Mouse (Mus musculus): ENCODE results near the gene Magi1. TPM values are rescaled to one million over a fixed set of nuclear protein-coding genes. Genes with fewer than 3 reads are reported as not detected.
A peak's percentile ranks its signal among the peaks of the same experiment; 100 is the strongest.
"Not testable (repeated sequence)": the region's sequence is repeated elsewhere in the genome, so short reads cannot be mapped to it uniquely, and the experiment has no call there.

The Magi1 gene
- polyA plus RNA-seq, 1 experiment, result 158 TPM

DNA sequence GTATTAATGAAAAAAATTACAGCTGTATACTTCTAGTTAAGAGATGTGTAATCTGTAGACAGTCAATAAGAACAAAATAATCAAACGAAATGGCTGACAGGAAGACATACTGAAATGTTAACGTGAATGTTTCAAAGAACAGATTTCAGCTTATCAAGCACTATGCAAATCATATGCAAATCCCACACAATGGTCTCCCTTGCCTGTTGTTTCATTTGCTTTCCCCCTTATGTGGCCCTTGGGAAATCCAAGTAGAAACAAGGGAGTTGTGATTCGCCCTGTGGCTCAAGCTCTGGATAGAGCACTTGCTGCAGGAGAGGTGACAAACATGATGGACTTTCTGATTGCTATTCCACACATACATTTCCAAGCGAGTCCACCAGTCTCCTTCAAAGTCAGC, 275.1 kb downstream of the Magi1 start:
- Histone ChIP-seq H3K27ac (ENCODE audit: insufficient read depth, low read depth, low read length) (no peak overlapping the region), H3K4me1 (ENCODE audit: control insufficient read depth, insufficient read depth, low read length) (no peaks in the 10 kb centered on the region), H3K4me3 (ENCODE audit: insufficient read depth, low read depth, low read length) (no peak overlapping the region)
- WGBS, result 72% methylated on average over 4 of the region's 4 CpGs
- no peak for TF ChIP-seq CTCF (IDR thresholded peaks at IDR 0.05; ENCODE audit: insufficient read depth, low read depth, low read length)
- no peak for TF ChIP-seq POLR2A (IDR thresholded peaks at IDR 0.05; ENCODE audit: insufficient read depth, low read depth, low read length)

DNA sequence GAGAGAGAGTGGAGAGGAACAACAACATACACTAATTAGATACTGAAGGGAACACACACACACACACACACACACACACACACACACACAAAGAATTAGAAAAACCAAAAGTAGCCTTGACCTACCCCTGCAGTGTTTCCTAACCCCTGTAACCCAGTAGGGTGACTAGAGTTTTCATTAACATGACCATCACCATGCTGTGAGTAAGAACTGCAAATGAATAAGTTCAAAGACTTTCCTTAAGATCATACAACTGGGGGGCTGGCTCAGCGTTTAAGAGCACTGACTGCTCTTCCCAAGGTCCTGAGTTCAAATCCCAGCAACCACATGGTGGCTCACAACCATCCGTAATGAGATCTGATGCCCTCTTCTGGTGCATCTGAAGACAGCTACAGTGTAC, 280.1 kb downstream of the Magi1 start:
- H3K27ac ChIP-seq (ENCODE audit: insufficient read depth, low read depth, low read length); H3K4me1 ChIP-seq (ENCODE audit: control insufficient read depth, insufficient read depth, low read length); H3K4me3 ChIP-seq (ENCODE audit: insufficient read depth, low read depth, low read length): not testable (repeated sequence)
- whole genome bisulfite sequencing, result 70% methylated on average over 2 of the region's 2 CpGs

GRCm38 (mm10) chr6:93996841-93997485, 286.8 kb downstream of the Magi1 start:
- Histone ChIP-seq H3K4me1 (ENCODE audit: control insufficient read depth, insufficient read depth, low read length) (no peaks in the 10 kb centered on the region), H3K27ac (ENCODE audit: insufficient read depth, low read depth, low read length) (no peak overlapping the region), H3K4me3 (ENCODE audit: insufficient read depth, low read depth, low read length) (no peak overlapping the region)
- 88% methylated on average over 8 of the region's 8 CpGs for WGBS
- no peak for TF ChIP-seq POLR2A (IDR thresholded peaks at IDR 0.05; ENCODE audit: insufficient read depth, low read depth, low read length)
- no peak for TF ChIP-seq CTCF (IDR thresholded peaks at IDR 0.05; ENCODE audit: insufficient read depth, low read depth, low read length)

DNA sequence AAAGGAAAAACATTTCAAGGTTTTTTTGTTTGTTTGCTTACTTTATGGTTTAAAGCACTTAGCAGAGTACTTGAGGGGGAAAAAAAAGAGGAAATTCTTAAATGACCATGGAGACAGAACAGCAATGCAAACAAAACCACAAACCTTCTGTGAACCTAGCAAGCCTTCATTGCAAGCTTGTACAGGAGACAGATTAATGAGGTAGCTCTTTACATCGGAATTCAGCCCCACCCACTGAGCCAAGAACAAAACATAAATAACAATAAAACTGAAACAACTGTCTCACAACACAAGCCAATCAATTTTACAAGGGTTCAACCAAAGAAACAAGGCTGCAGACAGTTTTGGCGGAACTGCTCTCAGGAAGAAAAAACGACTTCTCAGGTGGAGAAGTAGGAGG, 296.2 kb downstream of the Magi1 start:
- 59% methylated on average over 3 of the region's 3 CpGs for WGBS
- TF ChIP-seq CTCF (IDR thresholded peaks at IDR 0.05; ENCODE audit: insufficient read depth, low read depth, low read length), result no peak
- TF ChIP-seq POLR2A (IDR thresholded peaks at IDR 0.05; ENCODE audit: insufficient read depth, low read depth, low read length), result no peak
- H3K27ac ChIP-seq (ENCODE audit: insufficient read depth, low read depth, low read length), result no peak overlapping the region
- H3K4me1 ChIP-seq (ENCODE audit: control insufficient read depth, insufficient read depth, low read length), result no peaks in the 10 kb centered on the region
- H3K4me3 ChIP-seq (ENCODE audit: insufficient read depth, low read depth, low read length), result no peak overlapping the region

GRCm38 (mm10) chr6:93985111-93985510, 298.6 kb downstream of the Magi1 start:
- Histone ChIP-seq H3K4me3 (ENCODE audit: insufficient read depth, low read depth, low read length) (no peak overlapping the region), H3K27ac (ENCODE audit: insufficient read depth, low read depth, low read length) (no peak overlapping the region), H3K4me1 (ENCODE audit: control insufficient read depth, insufficient read depth, low read length) (no peaks in the 10 kb centered on the region)
- WGBS, result 53% methylated on average over 9 of the region's 9 CpGs
- TF ChIP-seq POLR2A (IDR thresholded peaks at IDR 0.05; ENCODE audit: insufficient read depth, low read depth, low read length), result no peak
- peak; percentile 42; the same call in 1 of the 2 replicates for TF ChIP-seq CTCF (IDR thresholded peaks at IDR 0.05; ENCODE audit: insufficient read depth, low read depth, low read length)

- Histone ChIP-seq H3K27ac (ENCODE audit: insufficient read depth, low read depth, low read length) (no peak overlapping the region), H3K4me3 (ENCODE audit: insufficient read depth, low read depth, low read length) (no peak overlapping the region), H3K4me1 (ENCODE audit: control insufficient read depth, insufficient read depth, low read length) (no peaks in the 10 kb centered on the region)
- no peak for TF ChIP-seq POLR2A (IDR thresholded peaks at IDR 0.05; ENCODE audit: insufficient read depth, low read depth, low read length)
- 93% methylated on average over 3 of the region's 3 CpGs for WGBS
Measured at GRCm38 (mm10) chr6:93983551-93983950, 300.2 kb downstream of the Magi1 start.

- no peak for TF ChIP-seq POLR2A (IDR thresholded peaks at IDR 0.05; ENCODE audit: insufficient read depth, low read depth, low read length)
- TF ChIP-seq CTCF (IDR thresholded peaks at IDR 0.05; ENCODE audit: insufficient read depth, low read depth, low read length), result no peak
- H3K27ac ChIP-seq (ENCODE audit: insufficient read depth, low read depth, low read length), result no peak overlapping the region
- H3K4me3 ChIP-seq (ENCODE audit: insufficient read depth, low read depth, low read length), result no peak overlapping the region
- no peaks in the 10 kb centered on the region for H3K4me1 ChIP-seq (ENCODE audit: control insufficient read depth, insufficient read depth, low read length)
- 81% methylated on average over 8 of the region's 8 CpGs for WGBS
Measured at GRCm38 (mm10) chr6:93981211-93981610, 302.5 kb downstream of the Magi1 start.

GRCm38 (mm10) chr6:93979241-93979640, 304.5 kb downstream of the Magi1 start:
- Histone ChIP-seq H3K4me3 (ENCODE audit: insufficient read depth, low read depth, low read length) (no peak overlapping the region), H3K27ac (ENCODE audit: insufficient read depth, low read depth, low read length) (no peak overlapping the region), H3K4me1 (ENCODE audit: control insufficient read depth, insufficient read depth, low read length) (no peaks in the 10 kb centered on the region)
- WGBS, result 94% methylated on average over 3 of the region's 3 CpGs
- TF ChIP-seq POLR2A (IDR thresholded peaks at IDR 0.05; ENCODE audit: insufficient read depth, low read depth, low read length) (no peak), CTCF (IDR thresholded peaks at IDR 0.05; ENCODE audit: insufficient read depth, low read depth, low read length) (no peak)

DNA sequence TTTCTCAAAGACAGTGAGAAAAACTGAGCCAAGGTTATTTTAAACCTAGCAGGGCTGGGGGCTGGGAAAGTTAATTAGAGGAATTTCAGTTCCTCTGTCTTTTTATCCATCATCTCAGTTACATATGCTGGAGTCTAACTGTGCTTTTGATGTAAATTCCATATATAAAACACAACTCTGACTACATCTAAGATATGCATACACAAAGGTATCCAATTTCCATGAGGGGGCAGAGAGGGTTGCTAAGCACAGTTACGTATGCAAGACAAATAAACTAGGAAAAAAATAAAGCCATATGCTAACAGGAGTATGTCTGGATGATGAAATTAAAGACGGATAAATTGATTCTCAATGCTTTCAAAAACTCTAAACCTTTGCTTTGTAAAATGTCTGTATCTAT, 315.0 kb downstream of the Magi1 start:
- no peak for TF ChIP-seq POLR2A (IDR thresholded peaks at IDR 0.05; ENCODE audit: insufficient read depth, low read depth, low read length)
- TF ChIP-seq CTCF (IDR thresholded peaks at IDR 0.05; ENCODE audit: insufficient read depth, low read depth, low read length), result no peak
- 83% methylated on average over 2 of the region's 2 CpGs for WGBS

DNA sequence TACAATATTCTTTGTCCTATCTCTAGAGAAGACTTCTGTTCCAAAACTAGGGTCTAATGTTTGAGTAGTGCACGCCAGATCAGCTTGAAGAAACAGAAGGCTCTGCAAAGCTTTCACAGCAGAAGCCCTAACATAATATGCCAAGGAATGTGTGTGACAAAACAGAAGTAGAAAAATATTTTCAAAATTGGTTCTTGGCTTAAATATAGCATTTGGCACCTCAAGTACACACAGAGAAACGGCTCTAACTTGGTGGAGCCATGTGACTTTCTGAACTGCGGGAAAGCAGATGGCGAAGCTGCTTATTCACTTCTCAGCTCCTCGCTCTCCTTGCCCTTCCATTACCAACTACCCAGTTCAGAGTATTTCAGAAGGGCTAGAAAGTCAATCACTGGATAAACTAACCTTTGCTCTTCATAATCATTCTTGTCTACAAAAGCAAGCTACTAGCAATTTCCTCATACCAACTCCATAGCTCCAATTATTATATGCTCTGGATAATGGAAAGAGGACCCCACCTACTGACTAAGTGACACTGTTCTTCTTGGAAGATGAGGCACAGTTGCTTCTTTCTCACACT, 320.9 kb downstream of the Magi1 start:
- TF ChIP-seq CTCF (IDR thresholded peaks at IDR 0.05; ENCODE audit: insufficient read depth, low read depth, low read length), result no peak
- no peak for TF ChIP-seq POLR2A (IDR thresholded peaks at IDR 0.05; ENCODE audit: insufficient read depth, low read depth, low read length)
- Histone ChIP-seq H3K27ac (ENCODE audit: insufficient read depth, low read depth, low read length) (no peak overlapping the region), H3K4me1 (ENCODE audit: control insufficient read depth, insufficient read depth, low read length) (no peaks in the 10 kb centered on the region), H3K4me3 (ENCODE audit: insufficient read depth, low read depth, low read length) (no peak overlapping the region)
- 73% methylated on average over 5 of the region's 5 CpGs for WGBS

More for the DNA sequence above, 315.0 kb downstream of the Magi1 start:
- Histone ChIP-seq H3K27ac (ENCODE audit: insufficient read depth, low read depth, low read length) (no peak overlapping the region), H3K4me3 (ENCODE audit: insufficient read depth, low read depth, low read length) (no peak overlapping the region), H3K4me1 (ENCODE audit: control insufficient read depth, insufficient read depth, low read length) (no peaks in the 10 kb centered on the region)

All from olfactory bulb, adult 2 months (tissue).